Mouse (Mus musculus): ENCODE measurements around the gene 2900092C05Rik.

GRCm38 (mm10) chr7:12479525-12479924 is 32.8 kb upstream of the 2900092C05Rik start:
- TF ChIP-seq POLR2A (IDR thresholded peaks at IDR 0.05; ENCODE audit: insufficient read depth, low read depth, low read length): no peak
- no peak for TF ChIP-seq CTCF (IDR thresholded peaks at IDR 0.05; ENCODE audit: insufficient read depth, low read depth, low read length)
